Mouse (Mus musculus): ENCODE data around the gene Ccno. TPM values are rescaled to one million over a fixed set of nuclear protein-coding genes. Genes with fewer than 3 reads are reported as not detected.
A peak's percentile ranks its signal among the peaks of the same experiment; 100 is the strongest.

Ccno gene
- polyA plus RNA-seq, 1 experiment from 2014 or later, result 0.21 TPM

- no peak overlapping the region for H3K4me2 ChIP-seq (ENCODE audit: low read depth, low read length)
- no peaks in the 10 kb centered on the region for H3K9me3 ChIP-seq (ENCODE audit: control insufficient read depth, low read length)
- no peak overlapping the region for H3K27ac ChIP-seq (ENCODE audit: low read depth, low read length)
- ATAC-seq (ENCODE audit: low read depth), result no peak
- no peaks in the 10 kb centered on the region for H3K4me1 ChIP-seq (ENCODE audit: control insufficient read depth, insufficient read depth, low read length)
- H3K9ac ChIP-seq (replicated peaks; ENCODE audit: low read depth, low read length), result no peak overlapping the region
- no peak overlapping the region for H3K4me3 ChIP-seq (ENCODE audit: low read depth, low read length)
- 49% methylated on average over 10 of the region's 10 CpGs for WGBS
- H3K27me3 ChIP-seq (ENCODE audit: control insufficient read depth, insufficient read depth, low read length), result no peaks in the 10 kb centered on the region
- no peaks in the 10 kb centered on the region for H3K36me3 ChIP-seq (ENCODE audit: control insufficient read depth, insufficient read depth, low read length)
Measured at GRCm38 (mm10) chr13:112976720-112977119, 10.9 kb upstream of the Ccno start.

DNA sequence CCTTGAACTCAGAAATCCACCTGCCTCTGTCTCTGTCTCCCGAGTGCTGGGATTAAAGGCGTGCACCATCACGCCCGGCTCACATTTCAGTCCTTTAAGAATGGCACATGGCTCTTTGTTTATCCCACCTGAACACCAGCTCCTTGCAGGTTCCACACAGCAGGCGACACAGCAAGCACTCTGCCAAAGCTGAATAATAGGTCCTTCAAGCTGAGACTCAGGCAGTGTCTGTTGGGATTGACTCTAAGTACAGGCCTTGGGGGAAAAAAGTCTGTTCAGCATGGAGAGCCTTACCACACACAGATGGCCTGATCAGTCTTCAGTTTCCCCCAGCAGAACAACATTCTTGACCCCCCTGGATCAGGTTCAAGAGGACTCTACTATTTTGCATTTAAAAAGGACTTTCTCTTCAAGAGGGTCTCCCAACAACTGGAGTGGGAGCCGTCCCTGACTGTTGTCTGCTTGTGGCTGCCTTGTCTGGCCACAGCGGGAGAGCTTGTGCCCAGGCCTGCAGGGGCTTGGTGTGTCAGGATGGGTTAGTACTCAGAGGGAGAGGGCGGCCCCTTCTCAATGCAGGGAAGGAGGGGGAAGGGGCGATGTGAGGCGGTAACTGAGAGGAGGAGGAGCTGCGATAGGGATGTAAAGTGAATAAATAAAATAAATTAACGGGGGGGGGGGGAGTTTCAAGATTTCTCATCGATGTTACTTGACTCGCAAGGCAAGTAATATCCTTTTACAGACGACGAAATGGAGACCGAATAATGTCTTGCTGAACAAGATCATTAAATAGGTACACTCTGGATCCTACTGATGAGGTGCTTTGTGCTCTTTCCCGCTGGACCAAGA, 1.8 kb upstream of the Ccno start:
- Histone ChIP-seq H3K27me3 (ENCODE audit: control insufficient read depth, insufficient read depth, low read length) (peaks cover 36% of the 10 kb centered on the region), H3K4me2 (ENCODE audit: low read depth, low read length) (no peak overlapping the region), H3K9me3 (ENCODE audit: control insufficient read depth, low read length) (no peaks in the 10 kb centered on the region), H3K36me3 (ENCODE audit: control insufficient read depth, insufficient read depth, low read length) (no peaks in the 10 kb centered on the region), H3K27ac (ENCODE audit: low read depth, low read length) (no peak overlapping the region), H3K4me1 (ENCODE audit: control insufficient read depth, insufficient read depth, low read length) (peaks cover 13% of the 10 kb centered on the region), H3K9ac (replicated peaks; ENCODE audit: low read depth, low read length) (no peak overlapping the region), H3K4me3 (ENCODE audit: low read depth, low read length) (no peak overlapping the region)
- WGBS, result 2% methylated on average over 18 of the region's 18 CpGs
- ATAC-seq (ENCODE audit: low read depth), result no peak

DNA sequence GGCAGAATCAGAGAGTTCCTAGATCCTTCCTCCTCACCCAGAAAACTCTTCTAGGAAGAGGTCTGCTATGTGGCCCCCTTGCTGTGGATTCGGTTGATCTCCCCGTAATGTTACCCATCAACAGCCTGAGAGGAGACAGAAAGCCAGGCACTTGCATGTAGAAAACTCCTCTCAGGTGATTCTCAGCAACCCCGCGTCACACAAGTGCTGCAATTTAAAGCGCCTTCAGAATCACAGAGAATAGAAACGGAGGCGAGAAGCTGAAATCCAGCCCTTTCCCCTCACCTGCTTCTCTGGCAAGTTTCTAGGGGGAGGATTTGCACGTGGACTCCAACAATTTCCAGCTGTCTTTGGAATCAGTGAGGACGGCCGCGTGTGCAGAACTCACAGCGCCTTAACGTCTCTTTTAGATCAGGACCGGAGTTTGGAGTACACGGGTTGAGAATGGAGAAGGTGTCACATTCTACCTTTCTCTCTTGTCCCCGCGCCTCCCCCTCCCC, 1.1 kb upstream of the Ccno start:
- no peak for ATAC-seq (ENCODE audit: low read depth)
- H3K4me3 ChIP-seq (ENCODE audit: low read depth, low read length), result no peak overlapping the region
- H3K36me3 ChIP-seq (ENCODE audit: control insufficient read depth, insufficient read depth, low read length), result no peaks in the 10 kb centered on the region
- H3K9ac ChIP-seq (replicated peaks; ENCODE audit: low read depth, low read length), result no peak overlapping the region
- H3K27ac ChIP-seq (ENCODE audit: low read depth, low read length), result no peak overlapping the region
- H3K27me3 ChIP-seq (ENCODE audit: control insufficient read depth, insufficient read depth, low read length), result peaks cover 42% of the 10 kb centered on the region
- WGBS, result under 1% methylated on average over 17 of the region's 17 CpGs
- peaks cover 13% of the 10 kb centered on the region for H3K4me1 ChIP-seq (ENCODE audit: control insufficient read depth, insufficient read depth, low read length)
- peak overlapping the region; percentile 96; the same call in 1 of the 2 replicates for H3K4me2 ChIP-seq (ENCODE audit: low read depth, low read length)
- no peaks in the 10 kb centered on the region for H3K9me3 ChIP-seq (ENCODE audit: control insufficient read depth, low read length)

- Histone ChIP-seq H3K27me3 (ENCODE audit: control insufficient read depth, insufficient read depth, low read length) (peaks cover 46% of the 10 kb centered on the region), H3K9ac (replicated peaks; ENCODE audit: low read depth, low read length) (0 out of 2 replicates have a peak overlapping the region, but pooled peaks have one; percentile 25), H3K9me3 (ENCODE audit: control insufficient read depth, low read length) (no peaks in the 10 kb centered on the region), H3K27ac (ENCODE audit: low read depth, low read length) (no peak overlapping the region), H3K4me1 (ENCODE audit: control insufficient read depth, insufficient read depth, low read length) (peaks cover 13% of the 10 kb centered on the region), H3K4me3 (ENCODE audit: low read depth, low read length) (peak overlapping the region; percentile 50), H3K4me2 (ENCODE audit: low read depth, low read length) (peak overlapping the region; percentile 96), H3K36me3 (ENCODE audit: control insufficient read depth, insufficient read depth, low read length) (no peaks in the 10 kb centered on the region)
- WGBS, result under 1% methylated on average over 39 of the region's 39 CpGs
- peak; percentile 42 for ATAC-seq (ENCODE audit: low read depth)
Measured at GRCm38 (mm10) chr13:112987991-112988390, 389 bp downstream of the Ccno start.

GRCm38 (mm10) chr13:112988866-112989265, 1.3 kb downstream of the Ccno start:
- WGBS, result under 1% methylated on average over 19 of the region's 19 CpGs
- H3K36me3 ChIP-seq (ENCODE audit: control insufficient read depth, insufficient read depth, low read length), result no peaks in the 10 kb centered on the region
- H3K27me3 ChIP-seq (ENCODE audit: control insufficient read depth, insufficient read depth, low read length), result peaks cover 55% of the 10 kb centered on the region
- H3K9ac ChIP-seq (replicated peaks; ENCODE audit: low read depth, low read length), result no peak overlapping the region
- H3K4me3 ChIP-seq (ENCODE audit: low read depth, low read length), result peak overlapping the region; percentile 50; the same call in 1 of the 2 replicates
- H3K9me3 ChIP-seq (ENCODE audit: control insufficient read depth, low read length), result no peaks in the 10 kb centered on the region
- peak overlapping the region; percentile 96 for H3K4me2 ChIP-seq (ENCODE audit: low read depth, low read length)
- no peak overlapping the region for H3K27ac ChIP-seq (ENCODE audit: low read depth, low read length)
- ATAC-seq (ENCODE audit: low read depth), result no peak
- H3K4me1 ChIP-seq (ENCODE audit: control insufficient read depth, insufficient read depth, low read length), result peaks cover 19% of the 10 kb centered on the region

DNA sequence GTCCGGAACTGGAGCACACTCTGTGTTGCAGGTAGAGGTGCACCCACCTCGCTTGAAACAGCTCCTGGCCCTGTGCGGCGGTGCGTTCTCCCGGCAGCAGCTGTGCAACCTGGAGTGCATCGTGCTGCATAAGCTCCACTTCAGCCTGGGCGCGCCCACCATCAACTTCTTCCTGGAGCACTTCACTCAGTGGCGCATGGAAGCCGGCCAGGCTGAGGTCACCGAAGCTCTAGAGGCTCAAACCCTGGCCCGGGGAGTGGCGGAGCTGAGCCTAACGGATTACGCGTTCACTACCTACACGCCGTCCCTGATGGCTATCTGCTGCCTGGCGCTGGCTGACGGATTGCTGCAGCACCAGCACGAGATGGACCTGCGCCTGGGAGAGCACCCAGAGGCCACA, 1.9 kb downstream of the Ccno start:
- peaks cover 22% of the 10 kb centered on the region for H3K4me1 ChIP-seq (ENCODE audit: control insufficient read depth, insufficient read depth, low read length)
- H3K4me2 ChIP-seq (ENCODE audit: low read depth, low read length), result no peak overlapping the region
- H3K27me3 ChIP-seq (ENCODE audit: control insufficient read depth, insufficient read depth, low read length), result peaks cover 58% of the 10 kb centered on the region
- H3K9me3 ChIP-seq (ENCODE audit: control insufficient read depth, low read length), result no peaks in the 10 kb centered on the region
- no peaks in the 10 kb centered on the region for H3K36me3 ChIP-seq (ENCODE audit: control insufficient read depth, insufficient read depth, low read length)
- WGBS, result 1% methylated on average over 23 of the region's 23 CpGs
- no peak overlapping the region for H3K9ac ChIP-seq (replicated peaks; ENCODE audit: low read depth, low read length)
- no peak for ATAC-seq (ENCODE audit: low read depth)
- no peak overlapping the region for H3K27ac ChIP-seq (ENCODE audit: low read depth, low read length)
- no peak overlapping the region for H3K4me3 ChIP-seq (ENCODE audit: low read depth, low read length)

GRCm38 (mm10) chr13:112990346-112990745, 2.7 kb downstream of the Ccno start:
- Histone ChIP-seq H3K4me2 (ENCODE audit: low read depth, low read length) (no peak overlapping the region), H3K9me3 (ENCODE audit: control insufficient read depth, low read length) (no peaks in the 10 kb centered on the region), H3K4me1 (ENCODE audit: control insufficient read depth, insufficient read depth, low read length) (peaks cover 22% of the 10 kb centered on the region), H3K36me3 (ENCODE audit: control insufficient read depth, insufficient read depth, low read length) (no peaks in the 10 kb centered on the region), H3K27ac (ENCODE audit: low read depth, low read length) (no peak overlapping the region), H3K27me3 (ENCODE audit: control insufficient read depth, insufficient read depth, low read length) (peaks cover 66% of the 10 kb centered on the region), H3K9ac (replicated peaks; ENCODE audit: low read depth, low read length) (no peak overlapping the region), H3K4me3 (ENCODE audit: low read depth, low read length) (no peak overlapping the region)
- WGBS, result 10% methylated on average over 4 of the region's 4 CpGs
- ATAC-seq (ENCODE audit: low read depth), result no peak

DNA sequence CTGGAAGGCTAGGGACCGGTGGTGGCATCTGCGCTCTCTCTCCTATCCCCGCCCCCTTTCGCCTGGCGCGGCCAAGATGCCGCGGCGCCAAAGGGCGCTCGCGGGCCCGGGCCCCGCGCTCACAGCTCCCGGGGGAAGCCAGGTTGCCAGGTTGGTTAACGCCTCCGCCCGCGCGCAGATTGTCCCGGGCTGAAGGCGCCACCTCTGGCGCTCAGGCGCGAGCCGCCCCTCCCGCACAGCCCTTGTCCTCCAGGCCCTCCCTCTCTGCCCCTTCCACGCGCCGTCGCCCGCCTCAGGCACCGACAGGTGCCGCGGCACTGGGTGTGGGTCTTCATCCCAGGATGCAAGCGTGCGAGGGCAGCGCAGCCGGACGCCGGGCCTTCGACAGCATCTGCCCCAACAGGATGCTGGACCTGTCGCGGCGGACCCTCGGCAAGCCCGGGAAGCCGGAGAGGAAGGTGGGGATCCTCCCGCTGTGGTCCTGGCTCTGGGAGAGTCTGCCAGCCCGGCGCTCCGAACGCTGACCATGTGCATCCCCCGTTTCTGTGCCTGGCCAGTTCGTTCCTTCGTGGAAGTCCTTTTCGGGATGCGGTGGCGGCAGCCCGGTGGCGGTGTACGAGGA, 6.0 kb downstream of the Ccno start, which contains the start of gene Mcidas:
TSS of gene Mcidas (plus strand) at position 315 of the 622 bp plus-strand sequence.
- H3K27me3 ChIP-seq (ENCODE audit: control insufficient read depth, insufficient read depth, low read length), result peaks cover 76% of the 10 kb centered on the region
- peak; percentile 50; the same call in 1 of the 2 replicates for ATAC-seq (ENCODE audit: low read depth)
- under 1% methylated on average over 62 of the region's 63 CpGs for WGBS

DNA sequence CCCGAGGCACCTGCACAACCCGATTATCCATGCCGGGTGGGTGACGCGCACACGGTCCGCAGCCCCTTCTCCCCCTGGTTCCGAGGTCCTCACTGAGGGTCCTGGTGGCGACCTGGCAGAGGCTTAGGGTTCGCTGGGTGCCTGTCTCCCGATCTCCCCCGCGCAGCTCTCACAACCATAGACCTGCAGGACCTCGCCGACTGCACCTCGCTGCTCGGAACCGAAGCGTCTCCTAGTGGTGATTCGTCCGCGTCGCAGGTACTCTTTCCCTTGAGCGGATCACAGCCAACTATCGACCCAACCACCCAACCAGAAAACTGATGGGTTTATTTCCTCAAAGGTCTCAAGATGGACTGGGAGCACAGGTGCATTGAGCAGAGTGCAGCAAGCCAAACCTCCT, 6.6 kb downstream of the Ccno start:
- H3K4me2 ChIP-seq (ENCODE audit: low read depth, low read length), result peak overlapping the region; percentile 70
- no peaks in the 10 kb centered on the region for H3K9me3 ChIP-seq (ENCODE audit: control insufficient read depth, low read length)
- H3K36me3 ChIP-seq (ENCODE audit: control insufficient read depth, insufficient read depth, low read length), result no peaks in the 10 kb centered on the region
- no peak overlapping the region for H3K27ac ChIP-seq (ENCODE audit: low read depth, low read length)
- H3K4me3 ChIP-seq (ENCODE audit: low read depth, low read length), result peak overlapping the region; percentile 38
- ATAC-seq (ENCODE audit: low read depth), result peak; percentile 39; the same call in 1 of the 2 replicates
- WGBS, result under 1% methylated on average over 25 of the region's 25 CpGs
- H3K27me3 ChIP-seq (ENCODE audit: control insufficient read depth, insufficient read depth, low read length), result peaks cover 76% of the 10 kb centered on the region
- peaks cover 13% of the 10 kb centered on the region for H3K4me1 ChIP-seq (ENCODE audit: control insufficient read depth, insufficient read depth, low read length)
- H3K9ac ChIP-seq (replicated peaks; ENCODE audit: low read depth, low read length), result peak overlapping the region; percentile 41; the same call in 1 of the 2 replicates

More for the DNA sequence above, 6.0 kb downstream of the Ccno start, which contains the start of gene Mcidas:
- H3K36me3 ChIP-seq (ENCODE audit: control insufficient read depth, insufficient read depth, low read length), result no peaks in the 10 kb centered on the region
- no peaks in the 10 kb centered on the region for H3K9me3 ChIP-seq (ENCODE audit: control insufficient read depth, low read length)
- H3K9ac ChIP-seq (replicated peaks; ENCODE audit: low read depth, low read length), result peak within 1 kb of the TSS; percentile 41
- H3K27ac ChIP-seq (ENCODE audit: low read depth, low read length), result no peak within 1 kb of the TSS
- peak within 1 kb of the TSS; percentile 38 for H3K4me3 ChIP-seq (ENCODE audit: low read depth, low read length)
- H3K4me2 ChIP-seq (ENCODE audit: low read depth, low read length), result peak within 1 kb of the TSS; percentile 70
- H3K4me1 ChIP-seq (ENCODE audit: control insufficient read depth, insufficient read depth, low read length), result peaks cover 9% of the 10 kb centered on the region

All from neural tube, embryonic 14.5 days (tissue).